Mouse (Mus musculus) kidney, adult 9 months (tissue): ENCODE measurements around the gene Myo16.
A peak's percentile ranks its signal among the peaks of the same experiment; 100 is the strongest.

ENCODE experiments used
- DNase-seq: peaks from one replicate; pipeline ENCODE4 v3.0.0; 2022

The Myo16 gene

GRCm38 (mm10) chr8:10177131-10177530 is 23.4 kb downstream of the Myo16 start:
- no peak for DNase-seq

GRCm38 (mm10) chr8:10178986-10179385 is 25.3 kb downstream of the Myo16 start:
- no peak for DNase-seq

- DNase-seq, result no peak
Observed at GRCm38 (mm10) chr8:10190607-10191006, 36.9 kb downstream of the Myo16 start.

GRCm38 (mm10) chr8:10198164-10198563 is 44.5 kb downstream of the Myo16 start:
- DNase-seq, result no peak

- no peak for DNase-seq
Observed at GRCm38 (mm10) chr8:10199301-10199700, 45.6 kb downstream of the Myo16 start.

- DNase-seq, result peak; percentile 10
Observed at GRCm38 (mm10) chr8:10200042-10200441, 46.3 kb downstream of the Myo16 start.

- no peak for DNase-seq
Observed at GRCm38 (mm10) chr8:10215023-10215422, 61.3 kb downstream of the Myo16 start.

- no peak for DNase-seq
Observed at GRCm38 (mm10) chr8:10219761-10220276, 66.1 kb downstream of the Myo16 start.

- no peak for DNase-seq
Observed at GRCm38 (mm10) chr8:10222770-10223169, 69.1 kb downstream of the Myo16 start.

GRCm38 (mm10) chr8:10223528-10224194 is 70.0 kb downstream of the Myo16 start:
- no peak for DNase-seq

- no peak for DNase-seq
Observed at GRCm38 (mm10) chr8:10224305-10224971, 70.7 kb downstream of the Myo16 start.

- DNase-seq, result no peak
Observed at GRCm38 (mm10) chr8:10225018-10225417, 71.3 kb downstream of the Myo16 start.

GRCm38 (mm10) chr8:10230746-10231369 is 77.1 kb downstream of the Myo16 start:
- DNase-seq, result peak; percentile 52

GRCm38 (mm10) chr8:10234516-10234915 is 80.8 kb downstream of the Myo16 start:
- DNase-seq, result no peak

- DNase-seq, result no peak
Observed at GRCm38 (mm10) chr8:10243344-10243743, 89.6 kb downstream of the Myo16 start.

- DNase-seq, result no peak
Observed at GRCm38 (mm10) chr8:10249156-10249555, 95.4 kb downstream of the Myo16 start.

- no peak for DNase-seq
Observed at GRCm38 (mm10) chr8:10255741-10256140, 102.0 kb downstream of the Myo16 start.

- no peak for DNase-seq
Observed at GRCm38 (mm10) chr8:10256563-10256962, 102.9 kb downstream of the Myo16 start.

GRCm38 (mm10) chr8:10270094-10270493 is 116.4 kb downstream of the Myo16 start:
- no peak for DNase-seq

GRCm38 (mm10) chr8:10292600-10292999 is 138.9 kb downstream of the Myo16 start:
- no peak for DNase-seq

GRCm38 (mm10) chr8:10300797-10301196 is 147.1 kb downstream of the Myo16 start:
- peak; percentile 15 for DNase-seq

- no peak for DNase-seq
Observed at GRCm38 (mm10) chr8:10303061-10303460, 149.3 kb downstream of the Myo16 start.

GRCm38 (mm10) chr8:10303992-10304391 is 150.3 kb downstream of the Myo16 start:
- no peak for DNase-seq

- no peak for DNase-seq
Observed at GRCm38 (mm10) chr8:10304721-10305120, 151.0 kb downstream of the Myo16 start.
